Mouse (Mus musculus) hindbrain, postnatal 0 days (tissue): Measurements from ENCODE around the gene Polr2m. TPM values are rescaled to one million over a fixed set of nuclear protein-coding genes. Genes with fewer than 3 reads are reported as not detected.

Source experiments
- ATAC-seq: fragments of 200-750 bp; cut with Nextera tagmentation; 2 replicates; pipeline ENCODE4 v1.8.0; 2017; ENCODE audit warnings: mild to moderate bottlenecking, moderate TSS enrichment, moderate library complexity
- DNase-seq: peaks from one replicate; pipeline ENCODE4 v3.0.0-alpha.2; 2015; ENCODE audit warnings: low spot score
- H3K27ac ChIP-seq: fragments of 300-500 bp; sonication (generic); 2 replicates; pipeline ENCODE4 v1.5.1; 2014; ENCODE audit warnings: mild to moderate bottlenecking
- H3K27me3 ChIP-seq: fragments of 300-500 bp; sonication (generic); 2 replicates; pipeline ENCODE4 v1.6.1; 2014; ENCODE audit warnings: low read length, mixed read lengths; ENCODE audit not compliant: insufficient read depth
- H3K36me3 ChIP-seq: fragments of 300-500 bp; sonication (generic); 2 replicates; pipeline ENCODE4 v1.6.1; 2014; ENCODE audit warnings: low read length, mixed read lengths; ENCODE audit not compliant: insufficient read depth
- H3K4me1 ChIP-seq: fragments of 300-500 bp; sonication (generic); 2 replicates; pipeline ENCODE4 v1.6.1; 2014; ENCODE audit warnings: antibody characterized with exemption, low read length, mixed read lengths; ENCODE audit not compliant: insufficient read depth
- H3K4me2 ChIP-seq: fragments of 300-500 bp; sonication (generic); 2 replicates; pipeline ENCODE4 v1.6.1; 2014; ENCODE audit warnings: low read depth, mild to moderate bottlenecking, low read length, moderate library complexity, mixed read lengths
- H3K4me3 ChIP-seq: fragments of 300-500 bp; sonication (generic); 2 replicates; pipeline ENCODE4 v1.5.1; 2014; ENCODE audit warnings: low read length
- H3K9ac ChIP-seq: fragments of 300-500 bp; sonication (generic); replicated peaks from 2 replicates; pipeline ENCODE4 v1.6.1; 2014; ENCODE audit warnings: mild to moderate bottlenecking, low read length, moderate library complexity, mixed read lengths
- H3K9me3 ChIP-seq: fragments of 300-500 bp; sonication (generic); 2 replicates; pipeline ENCODE4 v1.6.1; 2016; ENCODE audit warnings: low read length, mixed read lengths
- CTCF ChIP-seq: IDR thresholded peaks from 2 replicates; pipeline ENCODE4 v1.5.1; 2016; ENCODE audit warnings: antibody characterized with exemption, control low read depth, low read depth
- WGBS: fragments of 180-500 bp; shearing (Covaris S2); extraction: QIAGEN DNeasy Blood & Tissue Kit; methylation state at CpG from one replicate; pipeline ENCODE4 v1.1.7; 2014; 5-methylcytosine and 5-hydroxymethylcytosine counted together
- polyA plus RNA-seq: library from polyadenylated mRNA; unstranded; fragments of >200 nt; fragmentation: Nextera tagmentation; extraction: Ambion mirVana; gene quantifications from 2 replicates; pipeline ENCODE4 v1.2.1, GENCODE M21; 2015
- total RNA-seq: library from RNA; depleted of rRNA; stranded (reverse); fragments of >200 nt; gene quantifications from 2 replicates; pipeline ENCODE4 v1.2.3, GENCODE M21; 2014; rRNA removed

Polr2m gene
- total RNA-seq = 187 and 814 TPM in 2 replicates
- polyA plus RNA-seq = 291 and 293 TPM in 2 replicates

DNA sequence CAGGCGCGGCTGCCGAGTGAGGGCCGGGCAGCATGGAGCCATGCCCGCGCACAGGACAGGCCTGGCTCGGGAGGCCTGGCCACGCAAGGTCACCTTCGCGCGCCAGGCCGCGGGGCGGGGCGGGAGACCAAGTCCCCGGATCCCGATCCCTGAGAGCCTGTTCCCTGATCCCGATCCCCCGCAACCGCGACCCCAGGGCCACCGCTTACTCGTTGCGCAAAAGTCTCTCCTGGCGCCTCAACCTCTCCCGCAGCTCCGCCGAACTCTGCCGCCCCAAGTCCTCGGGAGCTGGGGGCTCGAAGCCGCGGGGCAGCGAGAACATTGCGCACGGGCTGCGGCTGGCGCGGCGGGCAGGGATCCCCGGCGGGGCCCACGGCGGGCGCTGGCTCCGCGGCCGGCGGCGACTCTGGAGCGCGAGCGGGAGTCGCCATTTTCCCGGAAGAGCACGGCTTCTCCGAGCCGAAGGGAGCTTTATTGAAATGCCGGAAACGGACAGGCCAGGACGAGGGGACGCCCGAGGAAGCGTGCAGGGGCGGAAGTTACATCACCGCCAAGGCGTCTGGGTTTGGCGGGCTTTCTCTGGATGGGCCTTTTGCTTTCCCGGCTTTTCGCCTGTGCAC, at the start of gene Polr2m:
Polr2m (minus strand) TSS at position 461 of the 620 bp plus-strand sequence.
- ATAC-seq = peak; percentile 98
- TF ChIP-seq CTCF = no peak
- H3K4me1 ChIP-seq = peaks cover 6% of the 10 kb centered on the region; the same call in 1 of the 2 replicates
- peaks cover 26% of the 10 kb centered on the region for H3K36me3 ChIP-seq
- H3K4me2 ChIP-seq = peak within 1 kb of the TSS; percentile 78
- WGBS = under 1% methylated on average over 70 of the region's 70 CpGs
- peak; percentile 97 for DNase-seq
- H3K4me3 ChIP-seq = peak within 1 kb of the TSS; percentile 98
- H3K27me3 ChIP-seq = 0 out of 2 replicates have a peak, but pooled peaks cover 5% of the 10 kb centered on the region
- peak within 1 kb of the TSS; percentile 99 for H3K9ac ChIP-seq
- H3K27ac ChIP-seq = peak within 1 kb of the TSS; percentile 96
- H3K9me3 ChIP-seq = no peaks in the 10 kb centered on the region

DNA sequence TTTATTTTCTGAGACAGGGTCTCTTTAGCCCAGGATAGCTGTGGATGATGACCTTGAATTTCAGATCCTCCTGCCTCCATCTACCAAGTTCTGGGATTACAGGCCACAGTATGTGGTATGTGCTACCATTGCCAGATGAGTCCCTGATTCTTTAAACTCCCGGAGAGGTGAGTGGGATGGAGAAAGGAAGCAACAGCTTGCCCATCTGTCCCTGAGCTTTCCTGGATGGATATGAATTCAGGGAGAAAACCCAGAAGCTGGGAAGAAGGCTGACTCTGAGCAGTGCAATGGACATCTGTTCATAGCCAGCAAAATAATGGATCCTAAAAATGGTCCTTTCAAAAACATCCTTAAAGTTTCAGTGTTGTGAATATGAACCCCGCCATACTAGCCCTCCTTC, 49.3 kb upstream of the Polr2m start:
- 79% methylated on average over 2 of the region's 2 CpGs for WGBS
- Histone ChIP-seq H3K27me3 (no peaks in the 10 kb centered on the region), H3K4me2 (no peak overlapping the region), H3K4me1 (no peaks in the 10 kb centered on the region), H3K9ac (no peak overlapping the region), H3K36me3 (no peaks in the 10 kb centered on the region), H3K27ac (no peak overlapping the region), H3K4me3 (no peak overlapping the region), H3K9me3 (no peaks in the 10 kb centered on the region)
- ATAC-seq (no peak), DNase-seq (no peak)
- TF ChIP-seq CTCF = no peak

GRCm38 (mm10) chr9:71529960-71530359, 44.2 kb upstream of the Polr2m start:
- H3K27ac ChIP-seq = no peak overlapping the region
- no peaks in the 10 kb centered on the region for H3K36me3 ChIP-seq
- H3K4me2 ChIP-seq = no peak overlapping the region
- DNase-seq = no peak
- H3K4me3 ChIP-seq = no peak overlapping the region
- no peaks in the 10 kb centered on the region for H3K9me3 ChIP-seq
- no peaks in the 10 kb centered on the region for H3K4me1 ChIP-seq
- H3K9ac ChIP-seq = no peak overlapping the region
- 75% methylated on average over 2 of the region's 2 CpGs for WGBS
- H3K27me3 ChIP-seq = no peaks in the 10 kb centered on the region
- ATAC-seq = no peak
- TF ChIP-seq CTCF = peak; percentile 30

DNA sequence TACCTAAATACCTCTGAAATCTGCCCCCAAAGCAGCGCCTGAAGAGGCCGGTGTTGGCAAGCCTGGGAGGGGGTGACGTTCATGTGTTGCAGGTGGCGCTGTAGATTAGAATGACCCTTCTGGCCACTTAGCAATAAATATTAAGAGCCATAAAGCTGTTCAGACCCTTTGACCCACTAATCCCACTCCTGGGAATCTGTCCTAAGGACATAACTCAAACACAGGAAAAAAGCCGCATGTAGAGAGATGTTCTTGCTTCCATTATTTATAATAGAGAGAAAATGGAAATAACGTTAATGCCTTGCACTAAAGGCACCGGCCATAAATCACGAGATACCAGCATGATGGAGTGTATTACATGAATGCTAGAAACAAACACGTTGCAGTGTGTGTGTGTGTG, 41.7 kb upstream of the Polr2m start:
- no peak overlapping the region for H3K27ac ChIP-seq
- no peaks in the 10 kb centered on the region for H3K4me1 ChIP-seq
- DNase-seq (no peak), ATAC-seq (no peak)
- no peak overlapping the region for H3K4me3 ChIP-seq
- 74% methylated on average over 9 of the region's 9 CpGs for WGBS
- H3K27me3 ChIP-seq = no peaks in the 10 kb centered on the region
- no peak overlapping the region for H3K4me2 ChIP-seq
- TF ChIP-seq CTCF = no peak
- no peaks in the 10 kb centered on the region for H3K36me3 ChIP-seq
- H3K9ac ChIP-seq = no peak overlapping the region
- H3K9me3 ChIP-seq = no peaks in the 10 kb centered on the region

- no peak for TF ChIP-seq CTCF
- WGBS = 80% methylated on average over 4 of the region's 4 CpGs
- no peaks in the 10 kb centered on the region for H3K27me3 ChIP-seq
Measured at GRCm38 (mm10) chr9:71523901-71524300, 38.2 kb upstream of the Polr2m start.

DNA sequence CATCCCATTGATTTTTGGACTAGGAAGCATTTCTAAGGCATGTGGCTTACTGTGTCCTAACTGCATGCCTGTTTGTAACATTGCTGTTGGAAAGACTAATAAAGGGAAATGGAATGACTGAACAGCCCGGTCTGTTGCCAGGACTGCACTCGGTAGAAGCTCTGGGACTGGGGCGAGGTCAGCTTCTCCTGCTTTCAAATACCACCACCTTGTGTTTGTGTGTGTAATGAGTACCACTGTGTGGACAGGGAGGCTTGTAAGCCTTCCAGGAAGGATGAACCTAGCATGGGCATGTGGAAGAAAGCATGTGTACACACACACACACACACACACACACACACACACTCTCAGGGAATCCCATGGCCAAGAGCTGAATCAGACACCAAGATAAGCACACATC, 34.1 kb upstream of the Polr2m start:
- Histone ChIP-seq H3K36me3 (no peaks in the 10 kb centered on the region), H3K9ac (no peak overlapping the region), H3K27ac (no peak overlapping the region), H3K4me1 (no peaks in the 10 kb centered on the region), H3K4me3 (no peak overlapping the region), H3K4me2 (no peak overlapping the region), H3K27me3 (no peaks in the 10 kb centered on the region), H3K9me3 (no peaks in the 10 kb centered on the region)
- WGBS = 67% methylated on average over 3 of the region's 3 CpGs
- DNase-seq (no peak), ATAC-seq (no peak)
- peak; percentile 12; the same call in 1 of the 2 replicates for TF ChIP-seq CTCF

More at GRCm38 (mm10) chr9:71523901-71524300, 38.2 kb upstream of the Polr2m start:
- ATAC-seq (no peak), DNase-seq (no peak)
- no peaks in the 10 kb centered on the region for H3K4me1 ChIP-seq
- no peaks in the 10 kb centered on the region for H3K9me3 ChIP-seq
- no peaks in the 10 kb centered on the region for H3K36me3 ChIP-seq
- no peak overlapping the region for H3K9ac ChIP-seq
- H3K4me2 ChIP-seq = no peak overlapping the region
- no peak overlapping the region for H3K4me3 ChIP-seq
- no peak overlapping the region for H3K27ac ChIP-seq

DNA sequence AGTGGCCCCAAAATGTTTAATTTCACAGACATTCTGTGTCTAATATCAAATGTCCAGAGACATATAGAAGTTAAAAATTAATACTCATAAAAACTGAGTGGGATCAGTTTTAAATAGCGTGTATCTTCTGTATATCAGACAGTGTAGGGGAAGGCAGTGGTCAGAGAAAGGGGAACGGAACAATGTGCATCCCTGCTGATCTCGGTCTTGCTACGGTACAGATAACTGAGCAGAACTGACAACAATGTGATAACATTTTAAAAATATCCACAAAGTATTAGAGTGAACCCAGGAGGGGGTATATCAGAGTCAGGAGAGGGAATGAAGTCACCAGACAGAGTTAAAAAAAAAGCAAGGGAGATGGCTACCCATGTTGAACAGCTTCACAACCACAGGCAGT, 31.8 kb upstream of the Polr2m start:
- Histone ChIP-seq H3K4me3 (no peak overlapping the region), H3K4me2 (no peak overlapping the region), H3K4me1 (no peaks in the 10 kb centered on the region), H3K27me3 (no peaks in the 10 kb centered on the region), H3K9me3 (no peaks in the 10 kb centered on the region), H3K9ac (no peak overlapping the region), H3K27ac (no peak overlapping the region), H3K36me3 (no peaks in the 10 kb centered on the region)
- no peak for TF ChIP-seq CTCF
- WGBS = 91% methylated on average over 4 of the region's 4 CpGs
- DNase-seq (no peak), ATAC-seq (no peak)
